Mouse (Mus musculus): ENCODE data around the gene Cbl. TPM values are rescaled to one million over a fixed set of nuclear protein-coding genes. Genes with fewer than 3 reads are reported as not detected.

The Cbl gene
- polyA plus RNA-seq, 1 experiment from 2014 or later, result 10.0 TPM

DNA sequence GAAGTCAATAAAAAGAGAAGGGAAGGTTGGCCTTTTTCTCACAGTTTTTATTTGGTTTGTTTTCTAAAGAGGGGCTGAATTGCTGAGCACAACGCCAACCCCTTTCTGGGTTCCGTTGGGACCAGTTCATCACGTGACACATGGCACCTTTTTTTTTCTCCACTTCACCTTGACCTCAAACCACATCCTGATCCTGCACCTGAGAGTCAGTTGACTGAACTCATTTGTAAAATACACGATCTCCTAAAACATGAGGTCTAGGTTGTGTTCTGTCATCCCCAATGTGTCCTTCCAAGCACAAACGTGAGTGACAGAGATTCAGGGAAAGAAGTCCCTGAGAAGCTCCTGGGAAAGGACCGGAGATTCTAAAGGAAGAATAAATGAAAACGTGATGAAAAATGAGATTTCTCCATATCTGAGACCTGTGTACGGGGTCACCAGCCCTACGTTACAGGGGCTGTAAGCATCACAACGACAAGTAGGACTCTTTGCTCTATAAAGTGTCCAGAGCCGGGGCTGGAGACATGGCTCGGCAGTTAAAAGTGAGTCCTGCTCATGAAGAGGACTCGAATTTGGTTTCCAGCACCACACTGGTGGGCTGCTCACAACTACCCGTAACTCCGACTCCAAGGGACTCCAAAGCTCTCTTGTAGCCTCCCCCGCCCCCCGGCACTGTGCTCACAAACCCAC lies 4.8 kb upstream of the Cbl start:
- ATAC-seq, result no peak
- no peaks in the 10 kb centered on the region for H3K9me3 ChIP-seq (replicated peaks)
- H3K4me3 ChIP-seq, result no peak overlapping the region
- H3K9ac ChIP-seq, result no peak overlapping the region
- peaks cover 11% of the 10 kb centered on the region for H3K4me1 ChIP-seq
- H3K27me3 ChIP-seq (replicated peaks), result peaks cover 13% of the 10 kb centered on the region
- no peak overlapping the region for H3K4me2 ChIP-seq
- 68% methylated on average over 17 of the region's 17 CpGs for WGBS (ENCODE audit: insufficient replicate concordance)
- H3K36me3 ChIP-seq, result no peaks in the 10 kb centered on the region
- no peak overlapping the region for H3K27ac ChIP-seq

DNA sequence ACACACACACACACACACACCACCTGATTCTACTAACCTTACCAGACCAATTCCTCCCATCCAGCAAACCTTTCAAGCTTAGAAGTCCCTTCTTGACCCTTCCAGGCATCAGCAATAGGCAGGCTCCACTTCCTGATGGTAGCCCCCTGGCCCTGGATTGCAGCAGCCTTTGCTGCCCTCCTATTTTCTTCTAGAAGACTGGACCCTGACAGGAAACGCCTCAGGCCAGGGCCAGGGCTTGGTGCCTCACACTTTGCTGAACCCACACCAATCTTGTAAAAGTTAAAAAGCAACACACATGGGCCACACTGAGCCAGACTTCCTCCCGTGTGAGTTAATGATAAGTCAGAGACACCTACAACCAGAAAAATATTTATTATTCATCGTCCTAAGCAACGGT lies 3.3 kb upstream of the Cbl start:
- peaks cover 23% of the 10 kb centered on the region for H3K4me1 ChIP-seq
- no peak for ATAC-seq
- no peak overlapping the region for H3K4me2 ChIP-seq
- no peak overlapping the region for H3K4me3 ChIP-seq
- no peaks in the 10 kb centered on the region for H3K36me3 ChIP-seq
- no peak overlapping the region for H3K9ac ChIP-seq
- WGBS (ENCODE audit: insufficient replicate concordance), result 63% methylated on average over 4 of the region's 4 CpGs
- H3K9me3 ChIP-seq (replicated peaks), result no peaks in the 10 kb centered on the region
- no peak overlapping the region for H3K27ac ChIP-seq
- peaks cover 13% of the 10 kb centered on the region for H3K27me3 ChIP-seq (replicated peaks)

- WGBS (ENCODE audit: insufficient replicate concordance), result 61% methylated on average over 4 of the region's 4 CpGs
- peaks cover 28% of the 10 kb centered on the region for H3K4me1 ChIP-seq
- no peaks in the 10 kb centered on the region for H3K9me3 ChIP-seq (replicated peaks)
- H3K4me2 ChIP-seq, result no peak overlapping the region
- no peak overlapping the region for H3K4me3 ChIP-seq
- no peak for ATAC-seq
- no peaks in the 10 kb centered on the region for H3K36me3 ChIP-seq
- peaks cover 13% of the 10 kb centered on the region for H3K27me3 ChIP-seq (replicated peaks)
- H3K9ac ChIP-seq, result no peak overlapping the region
- no peak overlapping the region for H3K27ac ChIP-seq
Observed at GRCm38 (mm10) chr9:44236601-44237000, 2.8 kb upstream of the Cbl start.

DNA sequence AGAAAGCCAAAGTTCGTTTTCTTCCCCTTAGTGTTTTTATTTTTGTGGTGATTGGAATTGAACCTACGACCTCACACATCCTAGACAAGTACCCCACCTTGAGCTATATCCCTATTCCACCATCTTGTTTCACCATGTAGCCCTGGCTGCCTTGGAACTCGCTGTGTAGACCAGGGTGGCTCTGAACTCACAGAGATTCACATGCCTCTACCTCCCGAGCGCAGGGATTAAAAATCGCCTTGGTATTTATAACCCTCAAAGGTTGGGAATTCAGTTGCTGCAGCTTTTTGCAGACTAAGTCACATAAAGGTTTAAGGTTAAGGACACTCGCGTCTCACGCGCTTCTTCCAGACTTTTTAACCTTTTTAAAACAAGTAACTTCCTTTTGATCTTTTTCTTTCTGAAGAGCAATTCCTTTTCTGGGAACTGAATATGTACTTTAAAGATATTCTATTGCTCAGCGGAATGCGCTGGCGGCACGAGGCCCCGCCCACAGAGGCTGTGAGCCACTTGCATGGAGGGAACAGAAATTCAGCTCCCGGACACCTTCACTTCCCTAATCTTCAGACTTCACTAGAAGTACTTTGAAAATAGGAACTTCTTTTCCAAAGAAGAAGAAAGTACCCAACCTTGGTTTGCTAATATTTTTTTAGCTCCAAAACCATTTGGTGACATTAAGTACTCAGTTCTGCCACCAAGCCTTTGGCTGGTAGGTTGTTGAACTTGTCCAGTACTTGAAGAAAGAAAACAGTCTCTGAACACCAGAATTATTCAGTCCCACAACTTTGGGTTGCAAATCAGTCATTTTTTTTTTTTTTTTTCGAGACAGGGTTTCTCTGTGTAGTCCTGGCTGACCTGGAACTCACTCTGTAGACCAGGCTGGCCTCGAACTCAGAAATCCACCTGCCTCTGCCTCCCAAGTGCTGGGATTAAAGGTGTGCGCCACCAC lies 904 bp upstream of the Cbl start:
- peak overlapping the region; percentile 95 for H3K4me3 ChIP-seq
- peaks cover 36% of the 10 kb centered on the region for H3K4me1 ChIP-seq
- H3K9me3 ChIP-seq (replicated peaks), result no peaks in the 10 kb centered on the region
- no peaks in the 10 kb centered on the region for H3K36me3 ChIP-seq
- WGBS (ENCODE audit: insufficient replicate concordance), result 13% methylated on average over 19 of the region's 19 CpGs
- peak overlapping the region; percentile 96 for H3K4me2 ChIP-seq
- peak; percentile 56 for ATAC-seq
- H3K27ac ChIP-seq, result peak overlapping the region; percentile 91
- H3K27me3 ChIP-seq (replicated peaks), result no peaks in the 10 kb centered on the region
- peak overlapping the region; percentile 97 for H3K9ac ChIP-seq

- peaks cover 1% of the 10 kb centered on the region; the same call in 1 of the 2 replicates for H3K36me3 ChIP-seq
- peak; percentile 63 for ATAC-seq
- H3K27ac ChIP-seq, result peak overlapping the region; percentile 91
- peak overlapping the region; percentile 95 for H3K4me3 ChIP-seq
- no peaks in the 10 kb centered on the region for H3K9me3 ChIP-seq (replicated peaks)
- peak overlapping the region; percentile 97 for H3K9ac ChIP-seq
- WGBS (ENCODE audit: insufficient replicate concordance), result under 1% methylated on average over 40 of the region's 40 CpGs
- H3K4me1 ChIP-seq, result peaks cover 45% of the 10 kb centered on the region
- H3K4me2 ChIP-seq, result peak overlapping the region; percentile 96
- H3K27me3 ChIP-seq (replicated peaks), result no peaks in the 10 kb centered on the region
Observed at GRCm38 (mm10) chr9:44233021-44233801, 638 bp downstream of the Cbl start.

GRCm38 (mm10) chr9:44231609-44232008 lies 2.2 kb downstream of the Cbl start:
- H3K36me3 ChIP-seq, result peaks cover 9% of the 10 kb centered on the region; the same call in 1 of the 2 replicates
- no peaks in the 10 kb centered on the region for H3K9me3 ChIP-seq (replicated peaks)
- peaks cover 60% of the 10 kb centered on the region for H3K4me1 ChIP-seq
- H3K4me3 ChIP-seq, result peak overlapping the region; percentile 95; the same call in 1 of the 2 replicates
- H3K27me3 ChIP-seq (replicated peaks), result no peaks in the 10 kb centered on the region
- H3K27ac ChIP-seq, result peak overlapping the region; percentile 57
- peak overlapping the region; percentile 97; the same call in 1 of the 2 replicates for H3K9ac ChIP-seq
- ATAC-seq, result no peak
- H3K4me2 ChIP-seq, result peak overlapping the region; percentile 96

- ATAC-seq, result no peak
- H3K36me3 ChIP-seq, result peaks cover 12% of the 10 kb centered on the region; the same call in 1 of the 2 replicates
- H3K4me1 ChIP-seq, result peaks cover 35% of the 10 kb centered on the region
- no peak overlapping the region for H3K4me3 ChIP-seq
- H3K27ac ChIP-seq, result no peak overlapping the region; the same call in 1 of the 2 replicates
- H3K27me3 ChIP-seq (replicated peaks), result no peaks in the 10 kb centered on the region
- H3K4me2 ChIP-seq, result no peak overlapping the region
- 56% methylated on average over 6 of the region's 6 CpGs for WGBS (ENCODE audit: insufficient replicate concordance)
- no peak overlapping the region for H3K9ac ChIP-seq
- no peaks in the 10 kb centered on the region for H3K9me3 ChIP-seq (replicated peaks)
Observed at GRCm38 (mm10) chr9:44225993-44226392, 7.9 kb downstream of the Cbl start.

- ATAC-seq, result no peak
- no peaks in the 10 kb centered on the region for H3K27me3 ChIP-seq (replicated peaks)
- WGBS (ENCODE audit: insufficient replicate concordance), result 86% methylated on average over 14 of the region's 14 CpGs
- H3K27ac ChIP-seq, result no peak overlapping the region
- H3K4me3 ChIP-seq, result no peak overlapping the region
- no peak overlapping the region for H3K9ac ChIP-seq
- H3K4me1 ChIP-seq, result peaks cover 5% of the 10 kb centered on the region; the same call in 1 of the 2 replicates
- H3K36me3 ChIP-seq, result peaks cover 18% of the 10 kb centered on the region; the same call in 1 of the 2 replicates
- no peak overlapping the region for H3K4me2 ChIP-seq
- H3K9me3 ChIP-seq (replicated peaks), result no peaks in the 10 kb centered on the region
Observed at GRCm38 (mm10) chr9:44213538-44213937, 20.3 kb downstream of the Cbl start.

DNA sequence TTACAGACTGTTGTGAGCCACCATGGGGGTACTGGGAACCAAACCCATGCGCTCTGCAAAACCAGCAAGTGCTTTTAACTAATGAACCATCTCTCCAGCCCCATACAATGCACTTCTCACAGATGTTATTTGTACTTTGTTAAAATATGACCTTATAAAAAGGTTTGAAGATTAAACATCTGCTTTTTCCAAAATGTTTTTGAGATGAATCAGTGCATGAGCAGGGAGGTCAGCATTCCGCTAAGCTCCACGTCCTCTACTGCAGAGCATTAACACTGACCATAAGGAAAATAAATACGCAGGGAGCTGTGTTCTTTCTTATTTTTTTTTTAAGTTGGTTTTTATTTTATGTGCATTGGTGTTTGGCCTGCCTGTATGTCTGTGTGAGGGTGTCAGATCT lies 21.4 kb downstream of the Cbl start:
- H3K4me3 ChIP-seq, result no peak overlapping the region
- H3K4me2 ChIP-seq, result no peak overlapping the region
- H3K27ac ChIP-seq, result no peak overlapping the region
- H3K9ac ChIP-seq, result no peak overlapping the region
- peaks cover 18% of the 10 kb centered on the region; the same call in 1 of the 2 replicates for H3K36me3 ChIP-seq
- no peaks in the 10 kb centered on the region for H3K9me3 ChIP-seq (replicated peaks)
- 93% methylated on average over 4 of the region's 4 CpGs for WGBS (ENCODE audit: insufficient replicate concordance)
- peaks cover 5% of the 10 kb centered on the region; the same call in 1 of the 2 replicates for H3K4me1 ChIP-seq
- H3K27me3 ChIP-seq (replicated peaks), result no peaks in the 10 kb centered on the region
- no peak for ATAC-seq

GRCm38 (mm10) chr9:44209416-44209815 lies 24.4 kb downstream of the Cbl start:
- no peaks in the 10 kb centered on the region for H3K27me3 ChIP-seq (replicated peaks)
- no peaks in the 10 kb centered on the region for H3K9me3 ChIP-seq (replicated peaks)
- H3K4me3 ChIP-seq, result no peak overlapping the region
- 86% methylated on average over 4 of the region's 4 CpGs for WGBS (ENCODE audit: insufficient replicate concordance)
- peaks cover 5% of the 10 kb centered on the region; the same call in 1 of the 2 replicates for H3K4me1 ChIP-seq
- no peak overlapping the region for H3K9ac ChIP-seq
- ATAC-seq, result no peak
- H3K27ac ChIP-seq, result no peak overlapping the region
- peaks cover 18% of the 10 kb centered on the region; the same call in 1 of the 2 replicates for H3K36me3 ChIP-seq
- H3K4me2 ChIP-seq, result no peak overlapping the region

GRCm38 (mm10) chr9:44207840-44208239 lies 26.0 kb downstream of the Cbl start:
- peaks cover 16% of the 10 kb centered on the region; the same call in 1 of the 2 replicates for H3K36me3 ChIP-seq
- no peak overlapping the region for H3K4me3 ChIP-seq
- no peak overlapping the region for H3K4me2 ChIP-seq
- no peak overlapping the region for H3K27ac ChIP-seq
- 82% methylated on average over 2 of the region's 2 CpGs for WGBS (ENCODE audit: insufficient replicate concordance)
- H3K9me3 ChIP-seq (replicated peaks), result no peaks in the 10 kb centered on the region
- ATAC-seq, result no peak
- H3K27me3 ChIP-seq (replicated peaks), result no peaks in the 10 kb centered on the region
- peaks cover 5% of the 10 kb centered on the region; the same call in 1 of the 2 replicates for H3K4me1 ChIP-seq
- no peak overlapping the region for H3K9ac ChIP-seq

All from liver, embryonic 12.5 days (tissue).